Mouse (Mus musculus) lung, postnatal 10 days (tissue): Measurements from ENCODE around the gene Rpl10a.
"Not testable (repeated sequence)": the region's sequence is repeated elsewhere in the genome, so short reads cannot be mapped to it uniquely, and the experiment has no call there.

Source experiments
- DNase-seq: peaks from one replicate; pipeline ENCODE4 v3.0.0; 2021

The Rpl10a gene

GRCm38 (mm10) chr17:28331241-28332112 lies 3.2 kb downstream of the Rpl10a start:
- no peak for DNase-seq

GRCm38 (mm10) chr17:28332113-28332914 lies 4.0 kb downstream of the Rpl10a start:
- DNase-seq = no peak

GRCm38 (mm10) chr17:28332915-28333546 lies 4.8 kb downstream of the Rpl10a start:
- no peak for DNase-seq

GRCm38 (mm10) chr17:28335267-28335666 lies 7.0 kb downstream of the Rpl10a start:
- DNase-seq = no peak

GRCm38 (mm10) chr17:28337547-28337946 lies 9.3 kb downstream of the Rpl10a start:
- no peak for DNase-seq

- DNase-seq = peak; percentile 71
Measured at GRCm38 (mm10) chr17:28340578-28340977, 12.3 kb downstream of the Rpl10a start.

GRCm38 (mm10) chr17:28341091-28341490 lies 12.8 kb downstream of the Rpl10a start:
- peak; percentile 97 for DNase-seq

- peak; percentile 84 for DNase-seq
Measured at GRCm38 (mm10) chr17:28344050-28344607, 15.9 kb downstream of the Rpl10a start.

- DNase-seq = no peak
Measured at GRCm38 (mm10) chr17:28344670-28345069, 16.4 kb downstream of the Rpl10a start.

GRCm38 (mm10) chr17:28345271-28345721 lies 17.0 kb downstream of the Rpl10a start:
- peak; percentile 65 for DNase-seq

GRCm38 (mm10) chr17:28345882-28346281 lies 17.6 kb downstream of the Rpl10a start:
- DNase-seq = peak; percentile 75

GRCm38 (mm10) chr17:28347327-28347726 lies 19.1 kb downstream of the Rpl10a start:
- no peak for DNase-seq

- no peak for DNase-seq
Measured at GRCm38 (mm10) chr17:28348211-28348610, 19.9 kb downstream of the Rpl10a start.

GRCm38 (mm10) chr17:28349264-28349880 lies 21.1 kb downstream of the Rpl10a start:
- no peak for DNase-seq

- peak; percentile 47 for DNase-seq
Measured at GRCm38 (mm10) chr17:28349901-28350465, 21.7 kb downstream of the Rpl10a start.

- peak; percentile 85 for DNase-seq
Measured at GRCm38 (mm10) chr17:28350466-28351352, 22.4 kb downstream of the Rpl10a start, which contains the start of gene Tead3. TSS of gene Tead3 (minus strand) at chr17:28350817.

- peak; percentile 69 for DNase-seq
Measured at GRCm38 (mm10) chr17:28351353-28351890, 23.2 kb downstream of the Rpl10a start.

- DNase-seq = no peak
Measured at GRCm38 (mm10) chr17:28352018-28352417, 23.7 kb downstream of the Rpl10a start.

- DNase-seq = peak; percentile 73
Measured at GRCm38 (mm10) chr17:28355871-28356270, 27.6 kb downstream of the Rpl10a start.

GRCm38 (mm10) chr17:28358576-28359261 lies 30.4 kb downstream of the Rpl10a start:
- not testable (repeated sequence) for DNase-seq
